Mouse (Mus musculus) gastrocnemius, postnatal 25 days (tissue): ENCODE data around the gene Aars2. TPM values are rescaled to one million over a fixed set of nuclear protein-coding genes. Genes with fewer than 3 reads are reported as not detected.

Experiments
- DNase-seq: peaks from one replicate; pipeline ENCODE4 v3.0.0; 2022
- total RNA-seq, 2 experiments: library from RNA; stranded (reverse); gene quantifications; 1 replicate in 1 of 2; 2 replicates in 1 of 2; pipeline ENCODE4 v1.2.3; 2021

Aars2 gene
- total RNA-seq, 2 experiments from 2014 or later = 13.5 to 13.8 TPM

- DNase-seq = no peak
Observed at GRCm38 (mm10) chr17:45557998-45558862, 51.6 kb downstream of the Aars2 start.

DNA sequence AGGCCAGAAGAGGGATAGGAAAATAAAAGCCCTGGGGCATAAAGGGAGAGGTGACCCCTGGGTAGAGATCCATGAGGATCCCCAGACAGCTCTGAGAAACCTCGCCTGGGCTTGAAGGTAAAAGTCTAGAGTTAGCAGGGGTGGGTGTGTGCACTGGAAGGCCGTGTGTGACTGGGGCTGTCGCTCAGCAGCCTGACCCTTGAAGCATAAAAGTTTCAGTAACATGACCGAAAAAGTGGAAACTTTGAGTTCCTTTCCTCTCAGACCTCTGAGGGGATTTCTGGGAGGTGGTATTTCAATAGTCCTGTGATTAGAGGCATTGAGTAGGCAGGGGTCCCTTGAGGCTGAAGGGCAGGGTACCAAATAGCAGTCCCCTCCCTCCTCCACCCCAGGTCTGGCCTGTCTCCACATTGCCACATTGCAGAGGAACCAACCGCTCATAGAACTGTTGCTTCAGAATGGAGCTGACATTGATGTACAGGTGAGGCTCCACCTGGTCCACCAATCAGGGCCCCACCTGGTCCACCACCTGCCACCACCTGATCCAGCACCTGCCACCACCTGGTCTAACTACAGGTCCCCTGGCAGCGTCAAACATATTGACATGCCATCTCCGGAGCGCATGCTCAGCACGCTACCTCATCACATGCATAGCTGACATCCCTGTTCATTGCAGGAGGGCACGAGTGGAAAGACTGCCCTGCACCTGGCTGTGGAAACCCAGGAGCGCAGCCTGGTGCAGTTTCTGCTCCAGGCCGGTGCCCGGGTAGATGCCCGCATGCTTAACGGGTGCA is 53.3 kb downstream of the Aars2 start:
- no peak for DNase-seq

DNA sequence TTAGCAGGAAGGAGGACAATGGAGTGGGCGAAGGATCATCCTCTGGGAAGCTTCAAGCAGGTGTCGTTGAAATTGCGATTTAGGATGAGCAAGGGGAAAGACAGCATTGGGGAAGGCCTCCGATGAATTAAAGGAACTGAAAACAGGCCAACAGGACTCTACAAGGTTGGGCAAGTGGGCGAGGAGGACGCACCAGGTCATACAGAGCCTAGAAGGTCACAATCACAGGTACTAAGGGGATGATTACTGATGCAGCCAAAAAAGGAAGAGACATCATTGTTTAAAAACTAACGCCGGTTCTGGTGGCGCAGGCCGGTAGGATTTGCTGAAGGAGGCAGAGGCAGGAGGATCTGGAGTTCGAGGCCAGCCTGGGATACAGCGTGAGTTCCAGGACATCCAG is 56.6 kb downstream of the Aars2 start:
- no peak for DNase-seq

DNA sequence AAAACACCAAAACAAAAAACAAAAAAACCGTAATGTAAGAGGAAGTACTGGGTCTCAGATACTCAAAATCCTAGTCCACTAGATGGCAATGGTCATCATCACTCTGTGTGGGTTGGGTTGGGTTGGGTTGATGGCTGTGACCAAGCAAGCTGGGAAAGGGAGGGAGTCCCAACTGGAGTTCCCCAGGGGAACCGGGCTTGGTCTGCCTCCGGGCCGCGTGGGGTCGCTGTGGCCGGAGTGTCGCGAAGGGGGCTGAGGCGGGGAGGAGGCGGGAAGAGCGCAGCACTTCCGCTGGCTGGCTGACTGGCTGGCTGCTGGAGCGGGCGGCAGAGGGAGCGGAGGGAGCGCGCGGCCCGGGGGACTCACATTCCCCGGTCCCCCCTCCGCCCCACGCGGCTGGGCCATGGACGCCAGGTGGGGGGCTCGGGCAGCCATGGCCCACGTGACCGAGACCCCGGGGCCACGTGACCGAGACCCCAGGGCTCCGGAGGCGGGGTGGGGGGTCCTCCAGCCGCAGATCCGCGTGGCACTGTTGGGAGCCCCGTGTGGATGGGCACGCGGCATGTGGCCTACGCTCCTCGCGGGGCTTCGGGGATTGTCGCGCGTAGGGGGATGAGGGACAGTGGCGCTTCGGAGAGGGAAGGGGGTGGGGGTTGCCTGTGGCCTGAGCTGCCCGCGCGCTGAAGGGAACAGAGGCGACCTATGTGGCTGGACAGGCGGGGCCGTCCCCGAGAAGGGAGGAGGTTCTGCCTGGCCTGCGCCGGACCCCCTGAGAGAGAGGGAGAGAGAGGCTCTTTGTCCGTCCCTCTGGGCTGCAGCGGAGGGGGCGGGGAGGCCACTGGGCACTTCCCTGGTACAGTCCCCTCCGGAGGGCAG is 57.3 kb downstream of the Aars2 start, which contains the start of gene Slc35b2:
Gene Slc35b2 (plus strand): TSS at position 220 of the 876 bp plus-strand sequence.
- DNase-seq = peak; percentile 94

DNA sequence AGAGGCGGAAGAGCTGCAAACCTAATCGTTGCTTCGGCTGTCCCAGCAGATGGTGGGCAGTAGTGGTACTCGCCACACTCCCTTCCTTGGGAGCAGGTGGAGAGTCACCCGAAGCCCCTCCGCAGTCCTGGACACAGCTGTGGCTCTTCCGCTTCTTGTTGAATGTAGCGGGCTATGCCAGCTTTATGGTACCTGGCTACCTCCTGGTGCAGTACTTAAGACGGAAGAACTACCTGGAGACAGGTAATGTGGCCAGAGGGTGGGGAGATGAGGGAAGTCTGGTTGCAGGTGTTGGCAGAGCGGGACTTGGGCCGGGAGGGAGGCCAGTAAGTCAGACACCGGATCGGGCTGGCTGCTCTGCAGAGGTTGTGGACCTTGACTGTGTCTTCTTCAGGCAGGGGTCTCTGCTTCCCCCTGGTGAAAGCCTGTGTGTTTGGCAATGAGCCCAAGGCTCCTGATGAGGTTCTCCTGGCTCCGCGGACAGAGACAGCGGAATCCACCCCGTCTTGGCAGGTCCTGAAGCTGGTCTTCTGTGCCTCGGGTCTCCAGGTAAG is 58.0 kb downstream of the Aars2 start:
- no peak for DNase-seq

DNA sequence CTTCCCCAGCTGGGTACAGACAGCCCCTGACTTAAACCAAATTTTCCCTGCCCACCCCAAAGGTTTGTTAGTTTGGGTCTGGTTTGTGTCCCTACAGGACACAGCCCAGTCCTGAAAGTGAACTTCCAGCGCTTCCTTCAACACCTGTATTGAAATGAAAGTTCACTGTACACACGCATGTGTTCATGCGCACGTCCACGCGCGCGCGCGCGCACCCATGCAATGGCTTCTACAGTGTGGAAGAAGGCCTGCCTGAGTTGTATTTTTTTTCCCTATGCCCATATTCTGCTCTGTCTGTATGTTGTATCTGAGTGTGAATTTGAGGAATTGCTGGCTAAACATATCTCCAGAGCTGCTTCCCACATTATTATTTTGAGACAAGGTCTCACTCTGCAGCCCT is 58.5 kb downstream of the Aars2 start:
- no peak for DNase-seq

GRCm38 (mm10) chr17:45566031-45566359 is 59.4 kb downstream of the Aars2 start:
- DNase-seq = no peak

GRCm38 (mm10) chr17:45566360-45567161 is 59.9 kb downstream of the Aars2 start:
- DNase-seq = no peak

DNA sequence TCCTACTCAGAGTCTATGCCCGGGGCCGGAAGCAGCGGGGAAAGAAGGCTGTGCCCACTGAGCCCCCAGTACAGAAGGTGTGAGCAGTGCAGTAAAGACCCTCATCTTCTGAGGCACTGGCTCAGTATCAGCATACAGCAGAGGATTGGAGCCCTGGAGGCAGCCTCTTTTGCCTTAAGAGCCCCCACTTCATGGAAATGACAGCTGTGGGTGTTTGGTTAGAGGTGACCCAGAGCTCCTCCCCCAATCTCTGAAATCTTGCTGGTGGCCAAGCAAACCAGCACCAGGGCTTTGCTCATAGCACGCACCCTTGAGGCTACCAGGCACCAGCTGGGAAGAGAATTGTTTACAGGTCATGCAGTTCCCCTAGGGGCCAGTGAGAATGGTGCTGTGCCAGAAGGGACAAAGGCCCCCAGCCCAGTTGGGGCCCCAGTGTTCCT is 60.5 kb downstream of the Aars2 start:
- DNase-seq = no peak

GRCm38 (mm10) chr17:45568990-45569389 is 62.3 kb downstream of the Aars2 start:
- DNase-seq = no peak

DNA sequence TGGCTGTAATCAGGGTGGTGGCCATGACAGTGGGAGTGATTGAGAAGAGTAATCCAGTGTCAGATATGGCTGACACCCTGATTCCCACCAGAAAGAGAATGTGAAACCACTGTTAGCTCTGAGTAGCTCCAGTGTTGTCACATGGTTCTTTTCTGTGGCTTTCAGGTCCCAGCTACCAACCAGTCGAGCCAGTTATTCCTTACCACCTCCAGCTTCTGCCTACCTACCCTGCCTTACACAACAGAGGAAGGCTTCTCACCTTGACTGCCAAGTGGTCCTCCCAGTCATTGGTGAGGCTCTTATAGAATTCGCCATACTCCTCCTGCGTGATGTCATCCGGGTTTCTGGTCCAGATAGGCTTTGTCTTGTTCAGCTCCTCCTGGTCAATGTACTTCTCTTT is 63.4 kb downstream of the Aars2 start:
- no peak for DNase-seq

Other genes with a start within 250 kb of the Aars2 start
- gene Cdc5l, start 73.1 kb upstream of the Aars2 start, total RNA-seq = 10 to 100 TPM; 32.9 to 33.3 TPM
- gene Spats1, start 31.4 kb upstream of the Aars2 start, total RNA-seq = not detected
- gene Tcte1, start 16.6 kb downstream of the Aars2 start, total RNA-seq = not detected
- not detected for gene Tmem151b, start 42.8 kb downstream of the Aars2 start, total RNA-seq
- gene Nfkbie, start 48.9 kb downstream of the Aars2 start, total RNA-seq = under 1 TPM; 0.48 to 0.69 TPM
- gene Slc35b2, start 57.0 kb downstream of the Aars2 start, total RNA-seq = 10 to 100 TPM; 17.5 to 21.5 TPM
- 100 to 1,000 TPM; 839 to 859 TPM for gene Hsp90ab1, start 66.4 kb downstream of the Aars2 start, total RNA-seq
- gene Slc29a1, start 92.8 kb downstream of the Aars2 start, total RNA-seq = 10 to 100 TPM; 41.4 to 42.2 TPM
- 1 to 10 TPM in 1 of 2 experiments, under 1 TPM in 1; 0.36 to 1.4 TPM for gene Mymx, start 95.3 kb downstream of the Aars2 start, total RNA-seq
- under 1 TPM; 0.13 to 0.59 TPM for gene Capn11, start 152.5 kb downstream of the Aars2 start, total RNA-seq
- gene Mrpl14, start 179.5 kb downstream of the Aars2 start, total RNA-seq = 10 to 100 TPM; 93.5 to 96.0 TPM
- gene Tmem63b, start 180.1 kb downstream of the Aars2 start, total RNA-seq = 10 to 100 TPM; 59.9 to 60.3 TPM
- gene 1600014C23Rik, start 227.0 kb downstream of the Aars2 start, total RNA-seq = not detected